Mouse (Mus musculus): ENCODE results near the gene Shroom3.

DNA sequence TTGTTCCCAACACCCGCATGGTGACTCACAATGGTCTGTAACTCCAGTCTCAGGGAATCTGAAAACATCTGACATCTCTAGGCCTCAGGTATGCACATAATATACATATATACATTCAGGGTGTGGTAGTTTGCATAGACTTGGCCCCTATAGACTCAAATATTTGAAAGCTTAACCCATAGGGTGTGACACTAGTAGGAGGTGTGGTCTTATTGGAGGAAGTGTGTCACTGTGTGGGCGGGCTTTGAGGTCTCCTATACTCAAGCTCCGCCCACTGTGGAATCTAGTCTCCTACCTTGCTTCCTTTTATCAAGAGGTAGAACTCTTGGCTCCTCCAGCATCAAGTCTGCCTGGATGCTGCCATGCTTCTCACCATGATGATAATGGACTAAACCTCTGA lies 91.7 kb downstream of the Shroom3 start:
- TF ChIP-seq CTCF (IDR thresholded peaks at IDR 0.05; ENCODE audit: control insufficient read depth, insufficient read depth, low read length), result no peak
- TF ChIP-seq POLR2A (IDR thresholded peaks at IDR 0.05; ENCODE audit: borderline replicate concordance, control insufficient read depth, low read depth, low read length), result no peak

Data from bone marrow, adult 2 months (tissue).